Mouse (Mus musculus) G1E (cell line): Measurements from ENCODE around the gene Plod3. TPM values are rescaled to one million over a fixed set of nuclear protein-coding genes. Genes with fewer than 3 reads are reported as not detected.

ENCODE experiments used
- ATAC-seq: 2 replicates; pipeline ENCODE4 v1.8.0; 2016; ENCODE audit warnings: mild to moderate bottlenecking; ENCODE audit not compliant: insufficient number of reproducible peaks, poor library complexity, low FRiP score, severe bottlenecking; ENCODE audit errors: extremely low read depth
- DNase-seq: peaks from one replicate; pipeline ENCODE4 v3.0.0; 2012; ENCODE audit warnings: low spot score
- H3K27me3 ChIP-seq: 2 replicates; pipeline ENCODE4 v1.6.1; 2012; ENCODE audit warnings: mild to moderate bottlenecking, low read length, inconsistent platforms; ENCODE audit not compliant: insufficient read depth
- H3K36me3 ChIP-seq: replicated peaks from 2 replicates; pipeline ENCODE3; 2012; ENCODE audit warnings: mild to moderate bottlenecking, inconsistent platforms
- H3K4me1 ChIP-seq: 2 replicates; pipeline ENCODE4 v1.6.1; 2012; ENCODE audit warnings: low read depth, low read length, inconsistent platforms, mixed read lengths; ENCODE audit not compliant: insufficient read depth
- H3K4me3 ChIP-seq: 2 replicates; pipeline ENCODE4 v1.5.1; 2012; ENCODE audit warnings: low read depth, mild to moderate bottlenecking, inconsistent platforms, low read length, moderate library complexity, mixed read lengths
- H3K9me3 ChIP-seq: replicated peaks from 2 replicates; pipeline ENCODE4 v1.6.1; 2012; ENCODE audit warnings: inconsistent platforms
- CTCF ChIP-seq: IDR thresholded peaks from 2 replicates; pipeline ENCODE4 v1.5.1; 2012; ENCODE audit warnings: low read depth, low read length, inconsistent platforms, mixed read lengths
- GATA1 ChIP-seq: IDR thresholded peaks from 2 replicates; pipeline ENCODE4 v1.6.1; 2012; ENCODE audit warnings: borderline replicate concordance, low read length, inconsistent platforms, mixed read lengths
- GATA2 ChIP-seq: IDR thresholded peaks from 2 replicates; pipeline ENCODE4 v1.6.1; 2012; ENCODE audit warnings: low read depth, low read length, inconsistent platforms, borderline replicate concordance
- POLR2AphosphoS5 ChIP-seq: IDR thresholded peaks from 2 replicates; pipeline ENCODE4 v1.6.1; 2012; ENCODE audit warnings: low read depth, low read length, inconsistent platforms; ENCODE audit not compliant: insufficient replicate concordance
- TAL1 ChIP-seq: conservative IDR thresholded peaks from 2 replicates; pipeline ENCODE4 v1.6.1; 2012; ENCODE audit warnings: low read depth, low read length, inconsistent platforms, mixed read lengths
- polyA plus RNA-seq: library from polyadenylated mRNA; stranded (reverse); fragments of >175 nt; gene quantifications from 2 replicates; pipeline ENCODE4 v1.2.3, GENCODE M21; 2012
- total RNA-seq, 2 experiments: library from RNA; stranded (forward) in 1 of 2; stranded (reverse) in 1 of 2; fragments of 200-1000 nt in 1 of 2; fragments of >200 nt in 1 of 2; fragmentation: Nextera tagmentation in 1 of 2; gene quantifications; 2 replicates each; pipeline ENCODE4 v1.2.3; 2014 to 2017

The Plod3 gene
- total and polyA plus RNA-seq, 3 experiments = 20.7 to 39.8 (median 33.9) TPM

DNA sequence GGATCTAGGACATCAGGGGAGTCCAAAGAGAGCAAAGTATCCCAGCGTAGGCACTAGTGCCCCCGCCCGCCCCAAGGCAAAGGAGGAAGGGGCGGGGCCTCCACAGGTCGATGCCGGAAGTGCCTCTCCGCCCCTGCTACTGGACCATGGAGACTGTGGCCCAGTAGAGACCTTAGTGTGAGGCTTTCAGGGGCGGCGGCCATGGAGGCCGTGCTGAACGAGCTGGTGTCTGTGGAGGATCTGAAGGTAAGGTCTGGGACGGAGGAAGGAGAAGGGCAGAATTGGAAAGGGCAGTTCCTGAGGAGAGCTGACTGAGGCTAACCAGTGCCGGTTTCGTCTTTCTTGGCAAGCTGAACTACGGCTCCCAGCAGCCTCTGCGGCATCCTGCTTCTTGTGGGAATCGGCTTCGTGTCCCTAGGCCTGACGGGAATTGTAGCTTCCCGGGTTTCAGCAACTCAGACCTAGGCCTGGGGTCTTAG, 24.8 kb upstream of the Plod3 start:
- no peaks in the 10 kb centered on the region for H3K27me3 ChIP-seq
- peaks cover 81% of the 10 kb centered on the region for H3K36me3 ChIP-seq
- peak; percentile 84 for ATAC-seq
- H3K4me3 ChIP-seq = peak overlapping the region; percentile 76
- no peaks in the 10 kb centered on the region for H3K9me3 ChIP-seq
- H3K4me1 ChIP-seq = peaks cover 73% of the 10 kb centered on the region
- no peak for TF ChIP-seq TAL1
- no peak for TF ChIP-seq CTCF
- TF ChIP-seq GATA2 = no peak
- TF ChIP-seq POLR2AphosphoS5 = no peak
- TF ChIP-seq GATA1 = no peak
- DNase-seq = peak; percentile 87

DNA sequence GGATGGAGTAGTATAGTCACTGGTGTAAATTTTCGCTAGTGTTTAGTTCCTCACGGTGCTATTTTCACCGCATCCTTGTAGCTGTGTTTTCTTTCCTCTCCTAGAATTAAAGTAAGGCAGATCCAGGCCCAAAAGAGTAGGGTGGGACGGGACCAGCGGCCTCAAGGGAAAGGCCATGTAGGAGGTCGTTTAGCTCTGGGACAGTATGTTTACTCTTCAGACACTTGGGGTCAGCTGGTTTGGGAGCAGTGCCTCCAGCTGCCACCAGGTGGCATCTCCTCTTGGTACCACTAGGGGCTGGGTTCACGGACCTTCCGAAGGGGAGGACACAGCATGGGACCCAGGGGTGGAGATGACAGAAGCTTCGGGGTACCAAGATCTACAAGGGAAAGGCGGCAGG, 24.3 kb upstream of the Plod3 start:
- TF ChIP-seq TAL1 (no peak), POLR2AphosphoS5 (no peak), CTCF (peak; percentile 88)
- H3K4me1 ChIP-seq = peaks cover 77% of the 10 kb centered on the region
- H3K36me3 ChIP-seq = peaks cover 81% of the 10 kb centered on the region
- peak overlapping the region; percentile 76 for H3K4me3 ChIP-seq
- no peaks in the 10 kb centered on the region for H3K27me3 ChIP-seq
- DNase-seq (peak; percentile 87), ATAC-seq (0 out of 2 replicates have a peak, but pooled peaks have one; percentile 12)
- H3K9me3 ChIP-seq = no peaks in the 10 kb centered on the region

DNA sequence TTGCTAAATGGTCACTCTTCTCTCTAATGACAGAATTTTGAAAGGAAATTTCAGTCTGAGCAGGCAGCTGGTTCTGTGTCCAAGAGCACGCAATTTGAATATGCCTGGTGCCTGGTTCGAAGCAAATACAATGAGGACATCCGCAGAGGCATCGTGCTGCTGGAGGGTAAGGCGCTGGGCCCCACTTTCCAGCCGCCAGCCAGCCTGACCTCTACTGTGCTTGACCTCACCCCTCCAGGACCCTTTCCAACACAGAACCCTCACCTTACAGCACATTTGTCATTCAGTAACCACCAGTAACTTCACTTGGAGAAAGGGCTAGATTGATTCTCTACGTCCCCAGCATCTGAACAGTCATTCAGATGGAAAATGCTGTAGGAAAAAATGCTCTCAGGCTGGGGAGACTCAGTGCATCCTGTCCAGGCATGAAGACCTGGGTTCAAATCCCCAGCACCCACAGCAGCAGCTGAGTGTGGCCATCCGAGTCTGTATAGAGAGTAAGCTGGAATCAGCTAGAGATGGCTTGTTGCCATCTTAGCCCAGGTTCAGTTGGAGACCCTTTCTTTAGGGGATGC, 23.8 kb upstream of the Plod3 start:
- no peaks in the 10 kb centered on the region for H3K27me3 ChIP-seq
- ATAC-seq = no peak
- TF ChIP-seq GATA1 (no peak), POLR2AphosphoS5 (no peak), GATA2 (no peak), TAL1 (no peak), CTCF (no peak)
- peak overlapping the region; percentile 76; the same call in 1 of the 2 replicates for H3K4me3 ChIP-seq
- no peaks in the 10 kb centered on the region for H3K9me3 ChIP-seq
- no peak for DNase-seq
- peaks cover 81% of the 10 kb centered on the region for H3K36me3 ChIP-seq
- peaks cover 82% of the 10 kb centered on the region for H3K4me1 ChIP-seq

DNA sequence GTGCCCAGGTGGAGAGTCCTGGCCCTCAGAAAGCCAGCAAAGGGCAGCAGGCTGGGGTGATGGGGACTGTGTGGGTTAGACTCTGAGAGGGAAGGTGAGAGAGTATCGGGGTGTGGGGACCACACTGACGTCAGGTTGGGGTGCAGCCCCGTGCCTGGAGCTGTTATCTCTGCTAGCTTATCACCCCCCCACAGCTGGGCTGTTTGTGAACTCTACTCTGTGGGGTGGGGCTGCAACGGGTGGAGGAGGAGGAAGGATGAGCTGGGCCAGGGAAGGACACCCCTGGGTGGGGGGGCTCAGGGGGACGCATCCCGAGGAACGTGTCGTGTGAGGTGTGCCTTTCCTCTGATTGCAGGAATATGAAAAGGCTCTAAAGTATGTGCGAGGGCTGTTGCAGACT, 21.6 kb upstream of the Plod3 start:
- Histone ChIP-seq H3K4me3 (peak overlapping the region; percentile 63; the same call in 1 of the 2 replicates), H3K36me3 (peaks cover 82% of the 10 kb centered on the region), H3K27me3 (no peaks in the 10 kb centered on the region), H3K4me1 (peaks cover 82% of the 10 kb centered on the region), H3K9me3 (no peaks in the 10 kb centered on the region)
- no peak for TF ChIP-seq POLR2AphosphoS5
- TF ChIP-seq CTCF = no peak
- TF ChIP-seq GATA2 = 0 out of 2 replicates have a peak, but pooled peaks have one; percentile 12
- TF ChIP-seq GATA1 = no peak
- TF ChIP-seq TAL1 = peak; percentile 71; the same call in 1 of the 2 replicates
- DNase-seq (peak; percentile 77), ATAC-seq (peak; percentile 35)

DNA sequence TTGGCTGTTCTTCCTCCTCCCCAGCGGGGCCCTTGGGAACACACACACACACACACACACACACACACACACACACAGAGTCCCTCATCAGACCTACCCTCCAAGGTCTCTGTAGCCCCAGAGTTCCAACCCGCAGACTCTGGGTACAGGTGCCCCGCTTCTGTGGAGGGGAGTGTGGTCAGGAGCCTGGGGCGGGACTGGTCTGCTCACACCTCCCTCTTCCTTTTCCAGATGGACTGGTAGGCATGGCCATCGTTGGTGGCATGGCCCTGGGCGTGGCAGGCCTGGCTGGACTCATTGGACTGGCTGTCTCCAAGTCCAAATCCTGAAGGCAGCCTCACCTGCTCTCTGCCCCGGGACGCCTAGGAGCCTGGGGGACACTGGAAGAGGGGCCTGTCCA, 21.1 kb upstream of the Plod3 start:
- H3K4me1 ChIP-seq = peaks cover 84% of the 10 kb centered on the region
- TF ChIP-seq CTCF (no peak), GATA1 (no peak), TAL1 (no peak), GATA2 (no peak), POLR2AphosphoS5 (no peak)
- peak; percentile 20 for DNase-seq
- no peaks in the 10 kb centered on the region for H3K27me3 ChIP-seq
- peak overlapping the region; percentile 63; the same call in 1 of the 2 replicates for H3K4me3 ChIP-seq
- H3K36me3 ChIP-seq = peaks cover 79% of the 10 kb centered on the region
- H3K9me3 ChIP-seq = no peaks in the 10 kb centered on the region
- ATAC-seq = no peak

DNA sequence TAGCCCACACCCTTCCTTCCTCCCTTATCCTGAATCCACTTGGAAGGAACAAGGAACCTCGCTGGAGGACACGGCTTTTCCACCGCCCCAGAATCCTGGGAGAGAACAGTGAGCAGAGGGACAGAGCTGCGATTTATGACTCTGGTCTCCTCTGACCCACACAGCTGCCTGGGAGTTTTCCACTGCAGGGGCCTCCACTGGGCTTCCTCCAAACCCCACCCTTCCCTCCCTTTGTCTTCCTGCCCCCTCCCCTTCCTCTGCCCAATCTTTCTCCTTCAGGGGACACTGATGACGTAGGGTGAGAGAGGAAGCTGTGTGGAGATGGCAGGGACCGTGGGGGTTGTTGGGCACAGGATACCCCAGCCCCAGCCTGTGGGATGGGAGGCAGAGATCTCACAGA, 20.5 kb upstream of the Plod3 start, which contains the start of gene Cldn15:
Gene Cldn15 (plus strand): TSS at position 286 of the 400 bp plus-strand sequence.
- ATAC-seq (no peak), DNase-seq (peak; percentile 57)
- Histone ChIP-seq H3K4me1 (peaks cover 80% of the 10 kb centered on the region), H3K4me3 (peak within 1 kb of the TSS; percentile 63; the same call in 1 of the 2 replicates), H3K36me3 (peaks cover 73% of the 10 kb centered on the region), H3K9me3 (no peaks in the 10 kb centered on the region), H3K27me3 (no peaks in the 10 kb centered on the region)
- TF ChIP-seq TAL1 (no peak), GATA2 (no peak), CTCF (no peak), POLR2AphosphoS5 (no peak), GATA1 (no peak)
